Mouse (Mus musculus): ENCODE data around the gene Dbndd1. TPM values are rescaled to one million over a fixed set of nuclear protein-coding genes. Genes with fewer than 3 reads are reported as not detected.

Gene Dbndd1
- polyA plus RNA-seq, 1 experiment from 2014 or later, result 1.6 TPM

DNA sequence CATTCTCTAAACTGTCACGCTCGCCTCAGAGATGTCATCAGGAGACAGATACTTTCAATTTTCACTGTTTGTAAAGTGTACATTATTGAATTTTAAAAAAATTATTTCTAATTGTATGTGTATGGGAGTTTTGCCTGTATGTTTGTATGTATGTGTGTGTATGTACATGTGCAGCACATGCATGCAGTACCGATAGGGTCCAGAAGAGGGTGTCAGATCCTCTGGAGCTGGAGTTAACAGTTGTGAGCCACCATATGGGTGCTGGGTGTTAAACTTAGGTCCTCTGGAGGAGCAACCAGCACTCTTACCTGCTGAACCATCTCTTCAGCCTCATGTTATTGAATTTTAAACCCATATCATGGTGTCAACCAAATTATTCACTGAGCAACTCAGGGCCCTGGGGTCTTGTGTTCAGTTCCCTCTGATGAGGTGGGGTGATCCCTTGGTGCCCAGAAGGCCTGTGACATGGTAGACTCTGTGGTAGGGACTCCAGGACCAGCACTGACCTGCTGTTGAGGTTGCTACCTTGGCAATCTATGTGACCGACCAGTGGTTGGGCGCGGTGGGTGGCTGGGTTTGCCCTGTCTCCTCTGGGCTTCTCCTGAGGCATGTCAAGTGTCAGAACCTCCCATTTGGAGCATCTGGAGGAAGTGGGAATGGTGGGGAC is 11.3 kb downstream of the Dbndd1 start:
- Histone ChIP-seq H3K36me3 (ENCODE audit: control insufficient read depth, insufficient read depth, low read length) (peaks cover 64% of the 10 kb centered on the region), H3K4me1 (replicated peaks; ENCODE audit: control insufficient read depth, insufficient read depth, low read length) (no peaks in the 10 kb centered on the region), H3K9me3 (ENCODE audit: control insufficient read depth, low read length) (no peaks in the 10 kb centered on the region), H3K27ac (ENCODE audit: low read depth, low read length) (no peak overlapping the region), H3K27me3 (replicated peaks; ENCODE audit: control insufficient read depth, insufficient read depth, low read length) (no peaks in the 10 kb centered on the region), H3K4me3 (ENCODE audit: low read depth, low read length) (no peak overlapping the region), H3K9ac (ENCODE audit: low read depth, low read length) (no peak overlapping the region), H3K4me2 (no peak overlapping the region)
- ATAC-seq (replicated peaks; ENCODE audit: low FRiP score), result no peak
- no peak for DNase-seq (ENCODE audit: low spot score)
- WGBS, result 93% methylated on average over 6 of the region's 6 CpGs

DNA sequence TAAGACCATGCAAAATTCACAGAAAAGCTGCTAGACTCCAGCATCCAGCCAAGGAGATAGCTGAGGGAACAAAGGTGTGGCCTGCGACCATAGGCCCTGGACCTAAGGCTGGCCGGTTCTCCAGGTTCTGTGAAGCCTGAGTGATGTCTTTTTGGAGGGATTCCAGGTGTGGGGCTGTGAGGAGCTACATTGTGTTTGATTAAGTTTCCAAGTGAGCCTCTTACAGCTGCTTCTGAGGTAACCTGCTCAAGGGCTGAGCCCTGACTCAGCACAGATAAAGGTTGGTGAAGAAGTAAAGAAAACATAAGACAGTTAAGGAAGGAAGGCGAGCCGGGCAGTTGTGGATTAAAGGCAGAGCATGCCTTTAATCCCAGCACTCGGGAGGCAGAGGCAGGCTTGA is 13.1 kb downstream of the Dbndd1 start:
- Histone ChIP-seq H3K4me2 (no peak overlapping the region), H3K9me3 (ENCODE audit: control insufficient read depth, low read length) (no peaks in the 10 kb centered on the region), H3K4me3 (ENCODE audit: low read depth, low read length) (no peak overlapping the region), H3K27ac (ENCODE audit: low read depth, low read length) (no peak overlapping the region), H3K27me3 (replicated peaks; ENCODE audit: control insufficient read depth, insufficient read depth, low read length) (no peaks in the 10 kb centered on the region), H3K9ac (ENCODE audit: low read depth, low read length) (no peak overlapping the region), H3K4me1 (replicated peaks; ENCODE audit: control insufficient read depth, insufficient read depth, low read length) (no peaks in the 10 kb centered on the region), H3K36me3 (ENCODE audit: control insufficient read depth, insufficient read depth, low read length) (peaks cover 68% of the 10 kb centered on the region)
- 87% methylated on average over 5 of the region's 5 CpGs for WGBS
- ATAC-seq (replicated peaks; ENCODE audit: low FRiP score), result no peak
- no peak for DNase-seq (ENCODE audit: low spot score)

GRCm38 (mm10) chr8:123499556-123499955 is 15.7 kb downstream of the Dbndd1 start:
- ATAC-seq (replicated peaks; ENCODE audit: low FRiP score) (no peak), DNase-seq (ENCODE audit: low spot score) (no peak)
- WGBS, result 94% methylated on average over 11 of the region's 11 CpGs
- no peak overlapping the region for H3K27ac ChIP-seq (ENCODE audit: low read depth, low read length)
- no peak overlapping the region for H3K4me2 ChIP-seq
- no peaks in the 10 kb centered on the region for H3K9me3 ChIP-seq (ENCODE audit: control insufficient read depth, low read length)
- H3K27me3 ChIP-seq (replicated peaks; ENCODE audit: control insufficient read depth, insufficient read depth, low read length), result no peaks in the 10 kb centered on the region
- H3K36me3 ChIP-seq (ENCODE audit: control insufficient read depth, insufficient read depth, low read length), result peaks cover 64% of the 10 kb centered on the region
- H3K9ac ChIP-seq (ENCODE audit: low read depth, low read length), result no peak overlapping the region
- H3K4me1 ChIP-seq (replicated peaks; ENCODE audit: control insufficient read depth, insufficient read depth, low read length), result no peaks in the 10 kb centered on the region
- no peak overlapping the region for H3K4me3 ChIP-seq (ENCODE audit: low read depth, low read length)

DNA sequence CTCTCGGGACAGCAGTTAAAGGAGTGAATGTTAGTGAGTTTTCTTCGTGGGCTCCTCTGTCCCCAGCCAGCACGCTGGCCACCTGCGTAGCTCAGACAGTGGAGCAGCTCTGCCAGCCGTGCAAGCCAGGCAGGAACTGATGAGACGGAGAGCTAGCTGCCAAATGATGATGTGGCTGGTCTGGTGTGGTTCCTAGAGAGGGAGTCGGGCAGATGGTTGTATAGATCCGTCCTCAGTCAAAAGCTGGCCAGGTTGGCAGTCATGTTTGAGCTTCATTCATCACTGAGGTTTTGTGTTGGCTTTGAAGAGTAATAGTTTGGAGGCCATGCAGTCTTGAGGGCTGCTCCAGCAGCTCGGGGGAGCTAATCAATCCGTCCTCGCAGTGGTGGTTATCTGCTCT is 16.3 kb downstream of the Dbndd1 start:
- WGBS, result 84% methylated on average over 11 of the region's 11 CpGs
- peak; percentile 61; the same call in 1 of the 2 replicates for ATAC-seq (replicated peaks; ENCODE audit: low FRiP score)

GRCm38 (mm10) chr8:123497699-123498098 is 17.6 kb downstream of the Dbndd1 start:
- WGBS, result 85% methylated on average over 4 of the region's 4 CpGs
- Histone ChIP-seq H3K27ac (ENCODE audit: low read depth, low read length) (no peak overlapping the region), H3K4me2 (no peak overlapping the region), H3K4me1 (replicated peaks; ENCODE audit: control insufficient read depth, insufficient read depth, low read length) (no peaks in the 10 kb centered on the region), H3K9ac (ENCODE audit: low read depth, low read length) (no peak overlapping the region), H3K9me3 (ENCODE audit: control insufficient read depth, low read length) (no peaks in the 10 kb centered on the region), H3K4me3 (ENCODE audit: low read depth, low read length) (no peak overlapping the region), H3K36me3 (ENCODE audit: control insufficient read depth, insufficient read depth, low read length) (peaks cover 67% of the 10 kb centered on the region), H3K27me3 (replicated peaks; ENCODE audit: control insufficient read depth, insufficient read depth, low read length) (no peaks in the 10 kb centered on the region)
- DNase-seq (ENCODE audit: low spot score) (no peak), ATAC-seq (replicated peaks; ENCODE audit: low FRiP score) (no peak)

More for the DNA sequence above, 16.3 kb downstream of the Dbndd1 start:
- DNase-seq (ENCODE audit: low spot score), result no peak
- Histone ChIP-seq H3K9ac (ENCODE audit: low read depth, low read length) (no peak overlapping the region), H3K27me3 (replicated peaks; ENCODE audit: control insufficient read depth, insufficient read depth, low read length) (no peaks in the 10 kb centered on the region), H3K4me3 (ENCODE audit: low read depth, low read length) (no peak overlapping the region), H3K4me2 (no peak overlapping the region), H3K36me3 (ENCODE audit: control insufficient read depth, insufficient read depth, low read length) (peaks cover 67% of the 10 kb centered on the region), H3K4me1 (replicated peaks; ENCODE audit: control insufficient read depth, insufficient read depth, low read length) (no peaks in the 10 kb centered on the region), H3K27ac (ENCODE audit: low read depth, low read length) (no peak overlapping the region), H3K9me3 (ENCODE audit: control insufficient read depth, low read length) (no peaks in the 10 kb centered on the region)

- WGBS, result 96% methylated on average over 9 of the region's 9 CpGs
- ATAC-seq (replicated peaks; ENCODE audit: low FRiP score) (no peak), DNase-seq (ENCODE audit: low spot score) (no peak)
- H3K9ac ChIP-seq (ENCODE audit: low read depth, low read length), result no peak overlapping the region
- H3K4me3 ChIP-seq (ENCODE audit: low read depth, low read length), result no peak overlapping the region
- H3K4me2 ChIP-seq, result no peak overlapping the region
- peaks cover 60% of the 10 kb centered on the region for H3K36me3 ChIP-seq (ENCODE audit: control insufficient read depth, insufficient read depth, low read length)
- no peaks in the 10 kb centered on the region for H3K9me3 ChIP-seq (ENCODE audit: control insufficient read depth, low read length)
- H3K27me3 ChIP-seq (replicated peaks; ENCODE audit: control insufficient read depth, insufficient read depth, low read length), result no peaks in the 10 kb centered on the region
- H3K27ac ChIP-seq (ENCODE audit: low read depth, low read length), result no peak overlapping the region
- H3K4me1 ChIP-seq (replicated peaks; ENCODE audit: control insufficient read depth, insufficient read depth, low read length), result no peaks in the 10 kb centered on the region
Measured at GRCm38 (mm10) chr8:123492898-123493297, 22.4 kb downstream of the Dbndd1 start.

GRCm38 (mm10) chr8:123491280-123492075 is 23.8 kb downstream of the Dbndd1 start:
- no peak for ATAC-seq (replicated peaks; ENCODE audit: low FRiP score)

DNA sequence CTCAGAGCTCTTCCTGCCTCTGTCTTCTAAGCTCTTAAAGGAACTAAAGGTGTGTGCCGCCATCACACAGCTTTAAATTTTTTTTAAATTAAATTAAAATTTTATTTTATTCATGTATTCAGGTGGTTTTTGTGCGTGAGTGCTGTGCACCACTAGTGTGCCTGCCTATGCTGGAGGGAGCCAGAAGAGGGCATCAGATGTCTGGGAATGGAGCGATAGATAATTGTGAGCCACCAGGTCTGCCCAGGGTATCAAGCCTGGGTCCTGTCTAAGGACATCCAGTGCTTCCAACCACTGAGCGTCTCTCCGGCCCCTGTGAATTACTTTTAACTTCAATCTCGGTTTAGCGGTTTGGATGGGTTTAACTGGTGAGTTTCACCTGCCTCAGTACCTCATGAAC is 32.6 kb downstream of the Dbndd1 start:
- H3K4me3 ChIP-seq (ENCODE audit: low read depth, low read length), result no peak overlapping the region
- peaks cover 29% of the 10 kb centered on the region for H3K36me3 ChIP-seq (ENCODE audit: control insufficient read depth, insufficient read depth, low read length)
- H3K27me3 ChIP-seq (replicated peaks; ENCODE audit: control insufficient read depth, insufficient read depth, low read length), result no peaks in the 10 kb centered on the region
- H3K9me3 ChIP-seq (ENCODE audit: control insufficient read depth, low read length), result no peaks in the 10 kb centered on the region
- no peak for DNase-seq (ENCODE audit: low spot score)
- WGBS, result 85% methylated on average over 7 of the region's 7 CpGs
- ATAC-seq (replicated peaks; ENCODE audit: low FRiP score), result no peak
- H3K4me2 ChIP-seq, result no peak overlapping the region
- no peak overlapping the region for H3K9ac ChIP-seq (ENCODE audit: low read depth, low read length)
- no peak overlapping the region for H3K27ac ChIP-seq (ENCODE audit: low read depth, low read length)
- H3K4me1 ChIP-seq (replicated peaks; ENCODE audit: control insufficient read depth, insufficient read depth, low read length), result peaks cover 10% of the 10 kb centered on the region

More at GRCm38 (mm10) chr8:123491280-123492075, 23.8 kb downstream of the Dbndd1 start:
- no peak for DNase-seq (ENCODE audit: low spot score)
- H3K27me3 ChIP-seq (replicated peaks; ENCODE audit: control insufficient read depth, insufficient read depth, low read length), result no peaks in the 10 kb centered on the region
- H3K27ac ChIP-seq (ENCODE audit: low read depth, low read length), result no peak overlapping the region
- H3K9me3 ChIP-seq (ENCODE audit: control insufficient read depth, low read length), result no peaks in the 10 kb centered on the region
- peaks cover 64% of the 10 kb centered on the region for H3K36me3 ChIP-seq (ENCODE audit: control insufficient read depth, insufficient read depth, low read length)
- no peaks in the 10 kb centered on the region for H3K4me1 ChIP-seq (replicated peaks; ENCODE audit: control insufficient read depth, insufficient read depth, low read length)
- WGBS, result 90% methylated on average over 15 of the region's 15 CpGs
- H3K9ac ChIP-seq (ENCODE audit: low read depth, low read length), result no peak overlapping the region
- H3K4me2 ChIP-seq, result no peak overlapping the region
- no peak overlapping the region for H3K4me3 ChIP-seq (ENCODE audit: low read depth, low read length)

Measured in liver, embryonic 11.5 days (tissue).